Mouse (Mus musculus) liver, embryonic 14.5 days (tissue): Measurements from ENCODE around the gene Cyp4a14.
"Not testable (repeated sequence)": the region's sequence is repeated elsewhere in the genome, so short reads cannot be mapped to it uniquely, and the experiment has no call there.

ENCODE experiments used
- CTCF ChIP-seq: IDR thresholded peaks from 2 replicates; pipeline ENCODE4 v1.5.1; 2016; ENCODE audit warnings: antibody characterized with exemption, low read depth, control low read depth
- EP300 ChIP-seq: IDR thresholded peaks from 2 replicates; pipeline ENCODE4 v1.6.1; 2016; ENCODE audit warnings: antibody characterized with exemption, low read depth

GRCm38 (mm10) chr4:115513964-115514363, 18.0 kb upstream of the Cyp4a14 start:
- TF ChIP-seq CTCF, EP300: not testable (repeated sequence)
